Mouse (Mus musculus) CH12F3 (cell line): ENCODE measurements around the gene Bub1b.
"Not testable (repeated sequence)": the region's sequence is repeated elsewhere in the genome, so short reads cannot be mapped to it uniquely, and the experiment has no call there.

Experiments
- in situ Hi-C: fragments of 300-500 bp; cut with MboI; formaldehyde crosslinking; loops from 2 replicates; pipeline ENCODE4 v1.14.3; 2020; ENCODE audit warnings: low sequenced_read_pairs

Bub1b gene

DNA sequence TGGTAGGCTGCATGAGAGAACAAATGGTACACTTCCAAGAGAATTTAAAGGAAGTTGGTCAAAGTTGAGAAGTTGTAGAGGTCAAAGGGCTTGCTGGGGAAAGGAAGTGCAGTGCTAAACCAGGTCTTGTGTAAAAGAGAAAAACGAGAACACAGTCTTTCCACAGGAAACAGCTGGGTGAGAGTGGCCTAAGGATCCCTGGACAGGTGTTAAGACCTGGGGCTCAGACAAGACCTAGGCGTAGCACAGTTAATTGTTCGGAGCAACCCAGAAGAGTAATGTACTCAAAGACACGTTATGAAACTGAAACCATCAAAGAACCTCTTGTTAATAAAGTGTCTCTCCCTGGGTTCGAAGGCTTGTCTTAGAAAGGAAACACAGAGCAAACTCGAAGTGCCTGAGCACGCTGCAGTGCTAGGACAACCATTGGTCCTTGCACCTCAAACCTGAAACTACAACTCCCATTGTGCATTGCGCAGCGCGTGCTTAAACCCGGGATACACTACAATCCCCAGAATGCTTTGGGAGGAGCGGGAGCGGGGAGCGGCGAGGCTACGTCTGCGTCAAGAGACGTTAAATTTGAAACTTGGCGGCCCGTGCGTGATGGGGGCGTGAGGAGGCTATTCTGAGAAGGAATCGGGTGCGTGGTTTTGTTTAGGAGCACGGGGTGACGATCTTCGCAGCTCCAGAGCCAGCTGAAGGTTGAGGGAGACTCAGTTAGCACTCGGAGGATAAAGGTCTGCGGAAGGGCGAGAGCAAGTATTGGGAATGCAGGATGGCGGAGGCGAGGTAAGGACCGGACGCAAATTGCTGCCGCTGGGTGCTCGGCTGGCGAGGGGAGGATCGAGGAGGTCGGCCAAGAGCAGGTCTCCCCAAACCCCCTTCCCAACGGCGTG lies at the start of gene Bub1b:
Gene Bub1b (plus strand): TSS at position 539 of the 896 bp plus-strand sequence.
- in situ Hi-C loops: no loop called here

DNA sequence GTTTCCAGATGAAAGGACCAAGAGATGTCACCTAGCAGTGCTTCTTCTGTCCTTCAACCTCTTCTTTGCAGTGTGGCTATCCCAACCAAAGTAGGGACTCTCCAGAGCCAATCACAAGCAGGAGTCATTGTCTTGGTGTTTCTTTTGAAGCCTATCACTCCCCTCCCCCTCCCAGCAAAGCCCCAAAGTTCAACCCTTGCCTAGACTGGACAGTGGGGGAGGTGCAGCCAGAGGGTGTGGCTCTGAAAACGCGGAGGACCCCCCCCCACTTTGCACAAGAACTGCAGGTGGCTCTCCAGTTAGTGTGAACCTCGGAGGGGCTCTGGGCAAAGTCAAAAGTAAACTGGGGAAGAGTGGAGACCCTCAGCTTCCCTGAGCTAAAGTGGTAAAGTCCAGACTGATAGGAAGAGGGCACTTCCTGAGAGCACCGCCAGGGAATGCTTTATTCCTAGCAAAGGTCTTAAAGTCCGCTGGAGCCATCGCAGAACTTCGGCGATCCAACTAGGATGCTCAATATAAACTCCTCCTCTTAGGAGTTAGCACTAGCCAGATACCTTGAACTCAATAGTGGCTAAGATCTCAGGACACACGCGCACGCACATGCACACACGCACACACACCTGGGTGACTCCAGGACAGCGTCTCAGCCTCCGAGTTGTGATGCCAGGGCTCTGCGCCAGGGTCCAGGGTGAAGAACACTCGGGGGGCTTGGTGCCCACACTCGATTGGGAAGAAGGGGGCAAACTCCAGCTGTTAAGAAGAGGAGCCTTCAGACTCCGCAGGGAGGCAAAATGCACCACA lies 49.4 kb upstream of the Bub1b start:
- in situ Hi-C loops: no loop called here

DNA sequence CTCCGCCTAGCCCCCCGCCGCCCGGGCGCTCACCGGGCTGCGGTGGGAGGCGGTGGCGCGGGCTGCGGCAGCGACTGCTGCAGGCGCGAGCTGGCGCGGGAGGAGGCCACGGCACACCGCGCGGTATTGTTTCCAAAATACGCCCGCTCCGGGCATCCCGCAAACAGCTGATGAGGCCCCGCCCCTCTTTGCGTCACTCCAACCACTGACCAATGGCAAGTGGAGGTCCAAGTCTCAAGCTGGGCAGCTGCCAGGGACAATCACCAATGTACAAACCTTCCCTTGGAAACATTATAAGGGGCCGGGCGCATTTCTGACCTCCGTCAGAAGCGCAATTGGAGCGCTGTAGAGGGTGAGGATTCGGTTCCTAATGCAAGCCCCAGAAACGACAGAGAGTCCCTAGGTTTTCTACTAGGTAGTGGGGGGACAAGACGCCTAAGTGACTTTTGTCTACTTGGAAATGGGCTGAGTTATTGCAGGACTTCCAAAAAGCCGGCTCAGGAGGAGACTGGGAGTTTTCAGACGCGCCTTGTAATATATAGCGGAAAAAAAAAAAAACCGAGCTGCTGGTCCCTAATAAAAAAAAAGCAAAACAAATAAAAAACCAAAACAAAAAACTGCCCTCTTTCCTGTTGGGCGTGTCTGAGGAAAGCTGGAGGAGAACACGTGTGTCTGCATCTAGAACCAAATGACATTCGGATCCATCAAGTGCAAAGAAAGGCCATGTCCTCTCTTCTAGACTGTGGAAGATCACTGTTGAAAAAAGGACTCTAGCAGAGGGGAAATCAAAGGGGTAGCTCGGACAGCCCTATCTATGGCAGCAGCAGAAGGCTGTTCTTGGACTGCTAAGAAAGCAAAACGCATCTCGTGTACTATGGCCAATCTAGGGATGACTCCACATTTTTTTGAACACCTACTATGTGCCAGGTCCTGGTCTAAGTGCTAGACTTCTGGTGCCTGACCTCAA lies 48.2 kb upstream of the Bub1b start, which contains the start of gene Bmf:
Gene Bmf (minus strand): TSS at position 181 of the 967 bp plus-strand sequence.
- in situ Hi-C loops: no loop called here

DNA sequence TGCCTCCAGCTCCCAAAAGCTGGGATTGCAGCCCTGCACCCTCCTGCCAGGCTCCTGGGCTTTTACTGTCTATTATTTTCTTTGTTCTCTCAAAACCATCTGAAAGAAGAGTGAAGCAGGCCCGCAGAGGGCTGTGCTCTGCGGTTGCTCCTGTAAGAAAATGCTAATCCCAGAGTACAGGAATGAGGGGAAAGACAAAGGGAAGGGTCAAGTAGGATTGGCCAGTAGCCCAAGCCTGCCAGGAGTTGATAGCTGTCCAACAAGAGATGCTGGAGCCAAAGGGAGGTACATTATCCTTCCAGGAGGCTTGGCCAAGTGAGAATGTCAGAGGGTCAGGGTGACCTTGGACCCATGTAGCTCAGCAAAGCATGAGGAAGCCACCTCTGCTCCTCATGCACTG lies 46.4 kb upstream of the Bub1b start:
- in situ Hi-C loops: no loop called here

DNA sequence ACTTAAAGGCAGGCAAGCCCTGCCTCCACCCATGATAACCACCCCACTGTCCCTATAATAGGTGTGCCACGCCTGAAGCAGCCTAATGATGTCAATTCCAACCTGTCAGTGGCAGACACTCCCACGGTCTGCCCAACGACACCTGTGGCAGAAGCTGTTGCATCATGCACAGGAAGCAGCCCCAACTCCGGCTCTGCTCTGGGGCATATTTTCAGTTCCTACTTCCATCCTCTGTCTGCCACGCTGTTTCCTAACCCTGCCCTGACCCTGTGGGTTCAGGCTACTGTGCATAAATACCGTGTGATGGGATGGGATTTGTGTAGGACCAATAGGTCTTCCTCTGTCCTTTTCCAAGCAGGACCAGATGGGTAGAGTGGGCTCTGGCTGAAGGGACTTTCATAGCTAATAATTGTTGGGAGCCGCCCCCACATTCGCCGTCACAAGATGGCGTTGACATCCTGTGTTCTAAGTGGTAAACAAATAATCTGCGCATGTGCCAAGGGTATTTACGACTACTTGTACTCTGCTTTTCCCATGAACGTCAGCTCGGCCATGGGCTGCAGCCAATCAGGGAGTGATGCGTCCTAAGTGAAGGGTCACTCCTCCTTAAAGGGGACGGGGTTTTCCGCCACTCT lies 43.5 kb upstream of the Bub1b start:
- in situ Hi-C loops: not testable (repeated sequence)

GRCm38 (mm10) chr2:118558426-118558825 lies 39.6 kb upstream of the Bub1b start:
- in situ Hi-C loops: no loop called here

DNA sequence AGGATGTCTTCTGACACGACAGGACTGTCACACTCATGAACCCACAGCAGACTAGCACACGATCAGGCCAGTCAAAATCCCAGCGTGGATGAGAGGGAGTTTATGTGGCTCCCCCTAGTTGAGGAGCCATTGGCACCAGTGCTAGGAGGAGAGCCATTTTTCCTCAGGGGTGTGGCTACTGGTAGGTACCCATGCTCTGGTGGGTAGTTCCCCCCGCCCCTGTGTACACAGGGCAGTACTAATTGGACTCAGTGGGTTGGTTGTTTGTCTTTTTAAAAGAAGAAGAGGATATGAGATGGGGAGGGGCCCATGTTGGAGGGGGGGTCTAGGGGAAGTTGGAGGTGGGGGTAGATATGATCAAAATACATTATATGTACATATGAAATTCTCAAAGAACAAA lies 36.0 kb upstream of the Bub1b start:
- in situ Hi-C loops: no loop called here

GRCm38 (mm10) chr2:118562431-118562830 lies 35.6 kb upstream of the Bub1b start:
- in situ Hi-C loops: no loop called here

GRCm38 (mm10) chr2:118567179-118567578 lies 30.8 kb upstream of the Bub1b start:
- in situ Hi-C loops: no loop called here

DNA sequence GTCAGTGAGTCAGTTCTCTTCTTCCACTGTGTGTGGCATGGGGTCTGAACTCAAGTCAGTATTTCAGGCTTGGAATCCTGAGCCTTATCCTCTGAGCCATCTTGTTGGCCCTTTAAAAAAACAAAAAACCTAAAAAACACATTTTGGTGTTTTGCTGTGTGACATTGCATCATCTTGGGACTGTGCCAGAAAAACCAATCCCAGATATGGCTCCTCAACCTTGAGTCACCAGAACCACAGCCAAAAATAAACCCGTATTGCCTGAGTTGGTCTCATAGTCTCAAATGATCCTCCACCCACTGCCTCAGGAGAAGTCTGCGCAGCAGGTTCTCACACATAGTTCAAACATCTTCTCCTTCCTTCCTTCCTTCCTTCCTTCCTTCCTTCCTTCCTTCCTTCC lies 27.1 kb upstream of the Bub1b start:
- in situ Hi-C loops: no loop called here

- in situ Hi-C loops: no loop called here
Measured at GRCm38 (mm10) chr2:118572183-118572836, 25.7 kb upstream of the Bub1b start.

DNA sequence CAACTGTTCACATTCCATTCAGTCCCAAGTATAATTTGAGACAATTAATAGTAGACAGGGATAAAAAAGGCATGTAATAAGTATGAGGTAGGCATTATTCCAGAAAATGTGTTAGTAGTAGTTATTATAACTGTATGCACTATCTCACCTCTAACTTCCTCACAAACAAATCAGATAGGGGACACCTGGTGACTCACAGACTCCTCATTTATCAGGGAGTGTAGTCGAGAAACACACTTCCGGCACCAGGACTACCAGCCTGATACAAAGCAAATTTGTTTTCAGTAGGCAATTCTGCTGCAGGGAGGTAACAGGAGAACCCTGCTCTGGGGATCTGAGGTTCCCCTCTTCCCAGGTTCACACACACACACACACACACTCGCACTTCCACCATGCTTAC lies 24.9 kb upstream of the Bub1b start:
- in situ Hi-C loops: no loop called here

- in situ Hi-C loops: no loop called here
Measured at GRCm38 (mm10) chr2:118586013-118586412, 12.0 kb upstream of the Bub1b start.

DNA sequence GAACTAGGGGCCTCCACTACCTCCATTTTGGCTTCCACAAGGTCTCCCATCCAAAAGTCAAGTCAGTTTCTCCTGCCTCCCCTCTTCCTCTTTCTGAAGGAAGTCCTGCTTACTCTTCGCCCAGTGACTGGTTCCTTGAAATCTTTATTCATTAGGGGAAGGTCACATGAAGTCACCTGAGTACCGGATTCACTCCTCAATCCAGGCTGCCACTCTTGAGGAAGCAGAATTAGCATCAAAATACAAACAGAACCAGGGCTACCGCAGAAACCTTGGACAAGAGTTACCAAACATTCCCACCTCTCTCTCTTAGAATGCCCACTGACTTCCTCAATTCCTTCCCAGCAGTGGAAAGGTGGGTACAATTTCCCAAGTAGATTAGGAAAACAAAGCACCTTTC lies 10.3 kb upstream of the Bub1b start:
- in situ Hi-C loops: no loop called here

DNA sequence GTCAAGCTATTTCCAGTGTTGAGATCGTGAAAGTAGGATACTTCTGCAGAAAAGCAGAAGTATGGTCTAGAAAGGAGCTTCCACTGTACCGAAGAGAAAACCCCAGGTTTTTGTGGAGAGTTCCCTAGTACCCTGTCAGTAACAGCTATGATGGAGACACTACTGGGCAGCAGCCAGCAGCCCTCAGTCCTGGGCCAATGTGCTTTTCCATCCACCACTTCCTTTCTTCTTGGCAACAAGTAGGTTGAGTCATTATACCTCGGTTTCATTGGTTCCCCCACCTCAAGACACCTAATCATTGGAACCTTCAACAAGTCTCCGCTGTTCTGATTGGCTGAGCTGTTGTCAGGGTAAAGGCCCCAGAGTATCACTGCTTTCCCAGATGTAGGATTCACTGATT lies 6.9 kb upstream of the Bub1b start:
- in situ Hi-C loops: no loop called here

GRCm38 (mm10) chr2:118599087-118599486 lies 1.1 kb downstream of the Bub1b start:
- in situ Hi-C loops: no loop called here

- in situ Hi-C loops: loop anchor here (5.0 kb wide), 1 partner anchor 114 kb away; no protein-coding TSS in a partner anchor
Measured at GRCm38 (mm10) chr2:118601599-118602263, 3.7 kb downstream of the Bub1b start.

DNA sequence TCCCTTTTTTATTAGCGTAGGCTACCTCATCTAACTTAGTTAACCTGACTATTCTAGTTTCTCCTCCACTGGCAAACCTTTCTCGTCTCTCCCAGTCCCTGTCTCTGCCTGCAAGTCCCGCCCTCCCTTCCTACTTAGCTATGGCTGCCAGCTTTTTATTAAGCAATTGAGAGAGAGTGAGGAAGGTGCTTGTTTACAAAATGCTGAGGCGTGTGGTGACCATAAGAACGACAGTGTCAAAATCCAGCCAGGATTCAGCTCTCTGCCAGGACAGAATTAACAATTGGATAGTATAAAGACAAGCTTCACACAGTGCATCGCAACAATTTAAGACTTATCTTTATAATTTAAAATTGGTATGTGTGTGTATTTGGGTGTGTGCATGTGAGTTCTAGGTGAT lies 6.1 kb downstream of the Bub1b start:
- in situ Hi-C loops: loop anchor here (5.0 kb wide), 1 partner anchor 117 kb away; no protein-coding TSS in a partner anchor

DNA sequence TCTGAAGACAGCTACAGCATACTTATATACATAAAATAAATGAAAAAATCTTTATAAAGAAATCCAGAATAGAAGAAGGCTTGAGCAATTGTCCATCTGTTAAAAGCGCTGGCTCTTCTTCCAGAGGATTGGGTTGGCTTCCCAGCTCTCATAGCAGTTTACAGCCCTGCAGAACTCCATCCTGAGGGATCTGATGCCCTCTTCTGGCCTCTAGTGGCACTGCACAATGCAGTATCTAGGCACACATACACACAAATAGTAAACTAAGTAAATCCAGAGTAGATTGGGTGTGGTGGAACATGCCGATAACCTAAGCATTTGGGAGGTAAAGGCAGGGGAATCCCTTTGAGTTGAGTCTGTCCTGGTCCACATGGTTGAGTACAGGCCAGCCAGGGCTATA lies 8.0 kb downstream of the Bub1b start:
- in situ Hi-C loops: no loop called here
